Comparison of ENCODE assay signal across 16 mouse cellular contexts in the genomic region with DNA sequence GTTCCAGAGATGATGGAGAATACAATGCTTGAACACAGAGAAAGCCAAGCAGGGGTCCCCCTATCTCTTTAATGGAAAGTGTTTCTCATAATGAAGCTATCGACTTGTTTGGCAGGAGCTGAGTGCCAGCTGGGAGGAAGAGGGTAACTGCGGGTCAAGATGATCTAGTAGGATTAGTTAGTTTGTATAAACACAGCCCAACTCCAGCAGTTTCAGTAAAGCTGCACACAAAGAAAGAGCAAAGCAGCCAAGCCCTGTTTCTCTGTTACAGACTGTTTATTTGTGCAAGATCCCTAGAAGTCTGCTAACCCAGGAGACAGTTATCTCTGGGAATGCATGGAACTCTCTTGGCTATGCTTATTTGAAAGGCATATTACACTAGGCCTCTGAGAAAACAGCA.
DNase-seq lines count a peak whose midpoint lies in the region; ATAC-seq and TF ChIP-seq lines count a peak whose summit lies in the region.
"Had no signal": no experiment of that assay in that cellular context is flagged by ENCODE, and none has a peak within 500 bp of the region (broad histone marks: within the 10 kb centered on the region; RNA-seq: fewer than 3 reads in every experiment).

No protein-coding gene starts in this region.

- H3K27ac ChIP-seq in heart, embryonic 10.5 days = peak overlapping the region; percentile 29
- 0 out of 2 replicates have a peak overlapping the region, but pooled peaks have one; percentile 6 for H3K27ac ChIP-seq in brown adipose tissue, adult 24 weeks (replicated peaks; ENCODE audit: low read depth, low read length)
- H3K27ac ChIP-seq in midbrain, embryonic 14.5 days (replicated peaks; ENCODE audit: low read depth, low read length) = no peak overlapping the region
- H3K27ac ChIP-seq: embryonic facial prominence, embryonic 15.5 days; forebrain, embryonic 13.5 days; limb, embryonic 13.5 days had no signal

- TF ChIP-seq POLR2A in lung, adult 2 months (IDR thresholded peaks at IDR 0.05; ENCODE audit: borderline replicate concordance, extremely low read depth, low read depth, low read length) = no peak

- H3K36me3 ChIP-seq in heart, embryonic 10.5 days = no peaks in the 10 kb centered on the region
- no peaks in the 10 kb centered on the region for H3K36me3 ChIP-seq in midbrain, embryonic 14.5 days (ENCODE audit: control insufficient read depth, insufficient read depth, low read length)
- H3K36me3 ChIP-seq: embryonic facial prominence, embryonic 15.5 days; limb, embryonic 13.5 days had no signal

- no peaks in the 10 kb centered on the region for H3K9me3 ChIP-seq in heart, embryonic 10.5 days
- no peaks in the 10 kb centered on the region for H3K9me3 ChIP-seq in midbrain, embryonic 14.5 days (ENCODE audit: control insufficient read depth, low read length)
- H3K9me3 ChIP-seq: embryonic facial prominence, embryonic 15.5 days; forebrain, embryonic 13.5 days; limb, embryonic 13.5 days had no signal

- H3K4me2 ChIP-seq in midbrain, embryonic 14.5 days (ENCODE audit: low read length) = no peak overlapping the region
- H3K4me2 ChIP-seq: embryonic facial prominence, embryonic 15.5 days; forebrain, embryonic 13.5 days; limb, embryonic 13.5 days had no signal

- H3K27me3 ChIP-seq in heart, embryonic 10.5 days (ENCODE audit: insufficient read depth, poor library complexity, severe bottlenecking) = no peaks in the 10 kb centered on the region
- H3K27me3 ChIP-seq in midbrain, embryonic 14.5 days (ENCODE audit: control insufficient read depth, insufficient read depth, low read length) = no peaks in the 10 kb centered on the region
- H3K27me3 ChIP-seq: embryonic facial prominence, embryonic 15.5 days; forebrain, embryonic 13.5 days had no signal

- H3K9ac ChIP-seq in midbrain, embryonic 14.5 days (replicated peaks; ENCODE audit: low read length) = no peak overlapping the region
- H3K9ac ChIP-seq: embryonic facial prominence, embryonic 15.5 days; forebrain, embryonic 13.5 days; limb, embryonic 13.5 days; liver, postnatal 0 days had no signal

- H3K4me3 ChIP-seq in heart, embryonic 10.5 days = no peak overlapping the region
- no peak overlapping the region for H3K4me3 ChIP-seq in lung, adult 2 months (replicated peaks; ENCODE audit: extremely low read depth, low read depth, low read length)
- H3K4me3 ChIP-seq in brown adipose tissue, adult 24 weeks (ENCODE audit: insufficient read depth, low read depth, low read length) = no peak overlapping the region
- H3K4me3 ChIP-seq in midbrain, embryonic 14.5 days (replicated peaks; ENCODE audit: low read depth, low read length) = no peak overlapping the region
- H3K4me3 ChIP-seq: embryonic facial prominence, embryonic 15.5 days; forebrain, embryonic 13.5 days; limb, embryonic 13.5 days had no signal

- WGBS in heart, embryonic 10.5 days = 11% methylated on average over 2 of the region's 2 CpGs
- 16% methylated on average over 2 of the region's 2 CpGs for WGBS in lung, adult 2 months
- WGBS in midbrain, embryonic 14.5 days = 7% methylated on average over 2 of the region's 2 CpGs

- peaks cover 10% of the 10 kb centered on the region; the same call in 1 of the 2 replicates for H3K4me1 ChIP-seq in heart, embryonic 10.5 days
- H3K4me1 ChIP-seq in lung, adult 2 months (ENCODE audit: control insufficient read depth, insufficient read depth, low read length) = no peaks in the 10 kb centered on the region; the same call in 1 of the 2 replicates
- H3K4me1 ChIP-seq in brown adipose tissue, adult 24 weeks (ENCODE audit: control insufficient read depth, insufficient read depth, insufficient read length, low read length) = no peaks in the 10 kb centered on the region
- H3K4me1 ChIP-seq in midbrain, embryonic 14.5 days (ENCODE audit: control insufficient read depth, insufficient read depth, low read length) = no peaks in the 10 kb centered on the region
- H3K4me1 ChIP-seq: embryonic facial prominence, embryonic 15.5 days; limb, embryonic 13.5 days had no signal

- ATAC-seq in midbrain, embryonic 14.5 days (ENCODE audit: low FRiP score, low TSS enrichment) = no peak
- ATAC-seq: forebrain, embryonic 13.5 days; liver, postnatal 0 days had no signal

- no peak for TF ChIP-seq CTCF in lung, adult 2 months (IDR thresholded peaks at IDR 0.05; ENCODE audit: insufficient read depth, low read length)

- DNase-seq in heart, embryonic 10.5 days (ENCODE audit: low spot score) = no peak
- DNase-seq in heart, postnatal 4 days = no peak
- DNase-seq in lung, postnatal 4 days = peak; percentile 13 to 43
- DNase-seq in lung, adult 2 months = no peak
- peak; percentile 20 for DNase-seq in midbrain, embryonic 14.5 days
- DNase-seq in cerebellum, adult 9-11 months = no peak
- no peak for DNase-seq in natural killer cell, adult 2 months (ENCODE audit: low spot score in 2 of 2)
- DNase-seq: adrenal gland, postnatal 25 days; cerebellum, adult 11-12 months; gastrocnemius, postnatal 14 days; liver, postnatal 0 days; thymus, adult 18-20 months had no signal

Comparison
In these comparisons a context has a peak if more than half of its experiments do, and no peak if none do; other contexts are left out.
1. DNase-seq: peak in lung, postnatal 4 days (2 of 2) and midbrain, embryonic 14.5 days (single experiment); none in heart, embryonic 10.5 days (single experiment), heart, postnatal 4 days (single experiment), lung, adult 2 months (single experiment), cerebellum, adult 9-11 months (single experiment) and natural killer cell, adult 2 months (0 of 2).